Mouse (Mus musculus) liver, postnatal 0 days (tissue): ENCODE results near the gene Mlec.

ENCODE experiments used
- CTCF ChIP-seq: sonication (generic); IDR thresholded peaks from 2 replicates; pipeline ENCODE4 v1.5.1; 2016; ENCODE audit warnings: antibody characterized with exemption, low read depth
- EP300 ChIP-seq: IDR thresholded peaks from 2 replicates; pipeline ENCODE4 v1.6.1; 2016; ENCODE audit warnings: antibody characterized with exemption, low read depth, mild to moderate bottlenecking

DNA sequence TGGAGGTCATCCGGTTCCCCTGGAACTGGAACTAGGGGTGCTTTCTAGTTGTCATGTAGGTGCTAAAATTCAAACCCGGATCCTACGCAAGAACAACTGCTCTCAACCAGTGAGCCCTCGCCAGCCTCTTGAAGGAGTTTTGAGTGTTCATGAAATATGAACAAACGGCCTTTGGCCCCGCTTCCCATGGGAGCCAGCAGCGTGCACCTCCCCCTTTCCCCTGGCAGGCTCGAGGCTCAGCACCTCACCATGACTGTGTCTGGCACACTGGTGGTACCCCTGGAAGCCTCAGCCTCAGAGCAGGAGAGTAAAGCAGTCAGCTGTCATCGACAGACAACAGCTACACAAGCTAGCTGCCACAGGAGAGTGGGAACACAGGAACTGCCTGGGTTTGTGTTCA lies 58.0 kb downstream of the Mlec start:
- no peak for TF ChIP-seq CTCF
- no peak for TF ChIP-seq EP300
